Mouse (Mus musculus): Measurements from ENCODE around the gene Pdgfra.

DNA sequence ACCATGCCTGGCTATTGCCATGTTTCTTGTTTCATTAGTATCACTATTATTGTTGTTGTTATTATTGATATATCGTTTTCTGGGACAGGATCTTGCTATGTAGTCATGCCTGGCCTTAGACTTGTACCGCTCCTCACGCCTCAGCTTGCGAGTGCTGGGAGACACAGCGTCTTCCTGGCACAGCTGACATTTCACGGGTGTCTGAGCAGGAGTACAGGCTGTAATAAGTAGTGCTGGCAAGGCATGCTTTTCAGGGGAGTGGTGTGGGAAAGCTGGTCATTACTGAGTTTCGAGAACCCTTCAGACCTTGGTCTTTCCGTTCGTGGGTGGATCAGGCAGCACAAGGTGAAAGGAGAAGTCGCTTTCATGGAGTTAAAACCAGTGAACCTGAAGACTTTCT, 19.8 kb downstream of the Pdgfra start:
- TF ChIP-seq GATA1 (IDR thresholded peaks at IDR 0.05; ENCODE audit: borderline replicate concordance, low read length), result no peak
- no peak for TF ChIP-seq FLI1 (IDR thresholded peaks at IDR 0.05; ENCODE audit: low read length)
